Mouse (Mus musculus): Measurements from ENCODE around the gene Olfr1115.
"Not testable (repeated sequence)": the region's sequence is repeated elsewhere in the genome, so short reads cannot be mapped to it uniquely, and the experiment has no call there.

Olfr1115 gene

GRCm38 (mm10) chr2:87247713-87248112 lies at the start of gene Olfr1115:
TSS of gene Olfr1115 (plus strand) at chr2:87248013.
- no peak for DNase-seq (ENCODE audit: low read depth)

GRCm38 (mm10) chr2:87208670-87209069 lies 39.1 kb upstream of the Olfr1115 start, which contains the start of gene Olfr1113:
TSS of gene Olfr1113 (plus strand) at chr2:87208970.
- no peak for DNase-seq (ENCODE audit: low read depth)

GRCm38 (mm10) chr2:87267234-87267633 lies 19.4 kb downstream of the Olfr1115 start, which contains the start of gene Olfr1116:
TSS of gene Olfr1116 (plus strand) at chr2:87267534.
- DNase-seq (ENCODE audit: low read depth), result no peak

GRCm38 (mm10) chr2:87293977-87294376 lies 46.2 kb downstream of the Olfr1115 start:
- DNase-seq (ENCODE audit: low read depth), result not testable (repeated sequence)
